Mouse (Mus musculus) kidney, embryonic 14.5 days (tissue): ENCODE results near the gene Clstn2. TPM values are rescaled to one million over a fixed set of nuclear protein-coding genes. Genes with fewer than 3 reads are reported as not detected.

Experiments
- ATAC-seq: fragments of 200-750 bp; cut with Nextera tagmentation; 2 replicates; pipeline ENCODE4 v1.8.0; 2017; ENCODE audit warnings: moderate number of reproducible peaks, mild to moderate bottlenecking, moderate TSS enrichment, moderate library complexity; ENCODE audit not compliant: low FRiP score, low TSS enrichment
- H3K27ac ChIP-seq: fragments of 300-500 bp; sonication (generic); 2 replicates; pipeline ENCODE4 v1.5.1; 2014; ENCODE audit warnings: low read depth, mild to moderate bottlenecking, low read length, moderate library complexity, mixed read lengths
- H3K27me3 ChIP-seq: fragments of 300-500 bp; sonication (generic); 2 replicates; pipeline ENCODE4 v1.6.1; 2014; ENCODE audit warnings: mild to moderate bottlenecking, low read length; ENCODE audit not compliant: control insufficient read depth, insufficient read depth
- H3K36me3 ChIP-seq: fragments of 300-500 bp; sonication (generic); 2 replicates; pipeline ENCODE4 v1.6.1; 2014; ENCODE audit warnings: low read length, mixed read lengths; ENCODE audit not compliant: control insufficient read depth, insufficient read depth
- H3K4me1 ChIP-seq: fragments of 300-500 bp; sonication (generic); 2 replicates; pipeline ENCODE4 v1.6.1; 2014; ENCODE audit warnings: low read length, mixed read lengths; ENCODE audit not compliant: control insufficient read depth, insufficient read depth
- H3K4me2 ChIP-seq: fragments of 300-500 bp; sonication (generic); replicated peaks from 2 replicates; pipeline ENCODE4 v1.6.1; 2014; ENCODE audit warnings: low read depth, mild to moderate bottlenecking, low read length
- H3K4me3 ChIP-seq: fragments of 300-500 bp; sonication (generic); 2 replicates; pipeline ENCODE4 v1.5.1; 2014; ENCODE audit warnings: mild to moderate bottlenecking, low read length
- H3K9ac ChIP-seq: fragments of 300-500 bp; sonication (generic); 2 replicates; pipeline ENCODE4 v1.6.1; 2014; ENCODE audit warnings: low read depth, mild to moderate bottlenecking, low read length, moderate library complexity
- H3K9me3 ChIP-seq: fragments of 300-500 bp; sonication (generic); 2 replicates; pipeline ENCODE4 v1.6.1; 2016; ENCODE audit warnings: low read length; ENCODE audit not compliant: control insufficient read depth
- WGBS: fragments of 180-500 bp; shearing (Covaris S2); extraction: QIAGEN DNeasy Blood & Tissue Kit; methylation state at CpG from one replicate; pipeline ENCODE4 v1.1.7; 2014; 5-methylcytosine and 5-hydroxymethylcytosine counted together
- polyA plus RNA-seq: library from polyadenylated mRNA; unstranded; fragments of >200 nt; fragmentation: Nextera tagmentation; extraction: Ambion mirVana; gene quantifications from 2 replicates; pipeline ENCODE4 v1.2.1, GENCODE M21; 2014

Clstn2 gene
- polyA plus RNA-seq, 1 experiment from 2014 or later, result 2.7 TPM

- Histone ChIP-seq H3K4me2 (no peak overlapping the region), H3K27me3 (no peaks in the 10 kb centered on the region), H3K27ac (no peak overlapping the region), H3K9ac (no peak overlapping the region), H3K9me3 (no peaks in the 10 kb centered on the region), H3K4me3 (no peak overlapping the region), H3K36me3 (no peaks in the 10 kb centered on the region), H3K4me1 (no peaks in the 10 kb centered on the region)
- 74% methylated on average over 7 of the region's 7 CpGs for WGBS
- ATAC-seq, result no peak
These were observed 546.2 kb downstream of the Clstn2 start for GRCm38 (mm10) chr9:97486826-97487225.

- no peak overlapping the region for H3K4me2 ChIP-seq
- no peaks in the 10 kb centered on the region for H3K36me3 ChIP-seq
- no peak for ATAC-seq
- no peak overlapping the region for H3K4me3 ChIP-seq
- WGBS, result 68% methylated on average over 1 of the region's 1 CpGs
- no peak overlapping the region for H3K9ac ChIP-seq
- H3K4me1 ChIP-seq, result no peaks in the 10 kb centered on the region
- no peak overlapping the region for H3K27ac ChIP-seq
- H3K27me3 ChIP-seq, result no peaks in the 10 kb centered on the region
- no peaks in the 10 kb centered on the region for H3K9me3 ChIP-seq
These were observed 551.8 kb downstream of the Clstn2 start for GRCm38 (mm10) chr9:97481187-97481586.

- no peaks in the 10 kb centered on the region for H3K27me3 ChIP-seq
- no peak for ATAC-seq
- no peak overlapping the region for H3K4me3 ChIP-seq
- no peaks in the 10 kb centered on the region for H3K4me1 ChIP-seq
- H3K36me3 ChIP-seq, result no peaks in the 10 kb centered on the region
- H3K9me3 ChIP-seq, result no peaks in the 10 kb centered on the region
- 45% methylated on average over 2 of the region's 2 CpGs for WGBS
- H3K4me2 ChIP-seq, result no peak overlapping the region
- no peak overlapping the region for H3K27ac ChIP-seq
- no peak overlapping the region for H3K9ac ChIP-seq
These were observed 556.0 kb downstream of the Clstn2 start for GRCm38 (mm10) chr9:97476961-97477360.

- WGBS, result 82% methylated on average over 3 of the region's 3 CpGs
These were observed 556.5 kb downstream of the Clstn2 start for GRCm38 (mm10) chr9:97476456-97476855.

GRCm38 (mm10) chr9:97474896-97475295 lies 558.1 kb downstream of the Clstn2 start:
- H3K36me3 ChIP-seq, result no peaks in the 10 kb centered on the region
- no peak overlapping the region for H3K4me3 ChIP-seq
- H3K27me3 ChIP-seq, result no peaks in the 10 kb centered on the region
- no peak for ATAC-seq
- 89% methylated on average over 6 of the region's 6 CpGs for WGBS
- no peaks in the 10 kb centered on the region for H3K4me1 ChIP-seq
- no peak overlapping the region for H3K9ac ChIP-seq
- no peak overlapping the region for H3K27ac ChIP-seq
- no peaks in the 10 kb centered on the region for H3K9me3 ChIP-seq
- no peak overlapping the region for H3K4me2 ChIP-seq

More at GRCm38 (mm10) chr9:97476456-97476855, 556.5 kb downstream of the Clstn2 start:
- Histone ChIP-seq H3K4me1 (no peaks in the 10 kb centered on the region), H3K9ac (no peak overlapping the region), H3K9me3 (no peaks in the 10 kb centered on the region), H3K4me2 (no peak overlapping the region), H3K36me3 (no peaks in the 10 kb centered on the region), H3K27ac (no peak overlapping the region), H3K4me3 (no peak overlapping the region), H3K27me3 (no peaks in the 10 kb centered on the region)
- ATAC-seq, result no peak

GRCm38 (mm10) chr9:97471014-97471591 lies 561.9 kb downstream of the Clstn2 start:
- no peak overlapping the region for H3K4me3 ChIP-seq
- no peak overlapping the region for H3K4me2 ChIP-seq
- no peak overlapping the region for H3K27ac ChIP-seq
- H3K9ac ChIP-seq, result no peak overlapping the region
- 84% methylated on average over 7 of the region's 7 CpGs for WGBS
- no peaks in the 10 kb centered on the region for H3K36me3 ChIP-seq
- ATAC-seq, result no peak
- no peaks in the 10 kb centered on the region for H3K4me1 ChIP-seq
- no peaks in the 10 kb centered on the region for H3K27me3 ChIP-seq
- H3K9me3 ChIP-seq, result no peaks in the 10 kb centered on the region

- Histone ChIP-seq H3K9ac (no peak overlapping the region), H3K4me2 (no peak overlapping the region), H3K27ac (no peak overlapping the region), H3K36me3 (no peaks in the 10 kb centered on the region), H3K4me3 (no peak overlapping the region), H3K27me3 (no peaks in the 10 kb centered on the region), H3K9me3 (no peaks in the 10 kb centered on the region), H3K4me1 (no peaks in the 10 kb centered on the region)
- WGBS, result 71% methylated on average over 6 of the region's 6 CpGs
- no peak for ATAC-seq
These were observed 572.5 kb downstream of the Clstn2 start for GRCm38 (mm10) chr9:97460452-97460851.

- Histone ChIP-seq H3K36me3 (no peaks in the 10 kb centered on the region), H3K27me3 (no peaks in the 10 kb centered on the region), H3K4me3 (no peak overlapping the region), H3K9me3 (no peaks in the 10 kb centered on the region), H3K27ac (no peak overlapping the region), H3K4me1 (no peaks in the 10 kb centered on the region), H3K4me2 (no peak overlapping the region), H3K9ac (no peak overlapping the region)
- no peak for ATAC-seq
- 72% methylated on average over 4 of the region's 4 CpGs for WGBS
These were observed 573.2 kb downstream of the Clstn2 start for GRCm38 (mm10) chr9:97459745-97460144.

- no peaks in the 10 kb centered on the region for H3K9me3 ChIP-seq
- H3K27me3 ChIP-seq, result no peaks in the 10 kb centered on the region; the same call in 1 of the 2 replicates
- ATAC-seq, result no peak
- no peak overlapping the region for H3K4me2 ChIP-seq
- no peak overlapping the region for H3K4me3 ChIP-seq
- H3K9ac ChIP-seq, result no peak overlapping the region
- no peak overlapping the region for H3K27ac ChIP-seq
- no peaks in the 10 kb centered on the region for H3K4me1 ChIP-seq
- no peaks in the 10 kb centered on the region for H3K36me3 ChIP-seq
- WGBS, result 71% methylated on average over 13 of the region's 13 CpGs
These were observed 583.5 kb downstream of the Clstn2 start for GRCm38 (mm10) chr9:97449316-97450050.
